Mouse (Mus musculus) C2C12 (cell line): ENCODE results near the gene Kcnj4. TPM values are rescaled to one million over a fixed set of nuclear protein-coding genes. Genes with fewer than 3 reads are reported as not detected.

Experiments used
- H3K27me3 ChIP-seq: one replicate; pipeline ENCODE4 v1.6.1; 2011; ENCODE audit not compliant: control insufficient read depth, insufficient read depth, insufficient read length
- H3K36me3 ChIP-seq: one replicate; pipeline ENCODE4 v1.6.1; 2011; ENCODE audit not compliant: control insufficient read depth, insufficient read depth
- H3K4me3 ChIP-seq: one replicate; pipeline ENCODE4 v1.5.1; 2011; ENCODE audit warnings: mild to moderate bottlenecking, control low read depth; ENCODE audit not compliant: poor library complexity, insufficient read depth, severe bottlenecking
- H3K79me2 ChIP-seq: one replicate; pipeline ENCODE4 v1.6.1; 2011; ENCODE audit not compliant: control insufficient read depth, insufficient read depth
- H3K79me3 ChIP-seq: one replicate; pipeline ENCODE4 v1.6.1; 2011; ENCODE audit warnings: low read depth, control low read depth
- H3ac ChIP-seq: one replicate; pipeline ENCODE3; 2011; ENCODE audit warnings: low read depth; ENCODE audit not compliant: control insufficient read depth, insufficient read length
- CEBPB ChIP-seq: IDR thresholded peaks from one replicate; pipeline ENCODE4 v1.6.1; 2011; ENCODE audit warnings: low read depth, mild to moderate bottlenecking, control low read depth, moderate library complexity
- CTCF ChIP-seq: IDR thresholded peaks from one replicate; pipeline ENCODE4 v1.5.1; 2011; ENCODE audit not compliant: control insufficient read depth, insufficient read depth, insufficient read length
- FOSL1 ChIP-seq: IDR thresholded peaks from one replicate; pipeline ENCODE4 v1.8.0; 2011; ENCODE audit warnings: mild to moderate bottlenecking, low read length; ENCODE audit not compliant: poor library complexity, insufficient read depth, severe bottlenecking
- MAX ChIP-seq: IDR thresholded peaks from one replicate; pipeline ENCODE4 v1.6.1; 2011; ENCODE audit warnings: mild to moderate bottlenecking, control low read depth
- MYOD1 ChIP-seq: IDR thresholded peaks from one replicate; pipeline ENCODE4 v1.6.1; 2011; ENCODE audit warnings: low read depth; ENCODE audit not compliant: control insufficient read depth, insufficient read length
- MYOG ChIP-seq: IDR thresholded peaks from one replicate; pipeline ENCODE4 v1.6.1; 2011; ENCODE audit not compliant: control insufficient read depth, insufficient read length; ENCODE audit errors: extremely low read depth
- USF1 ChIP-seq: IDR thresholded peaks from one replicate; pipeline ENCODE4 v1.6.1; 2011; ENCODE audit warnings: low read depth, mild to moderate bottlenecking, control low read depth, moderate library complexity
- polyA plus RNA-seq: library from polyadenylated mRNA; unstranded; fragments of >200 nt; fragmentation: generic; extraction: Trizol; gene quantifications from one replicate; pipeline ENCODE4 v1.2.1, GENCODE M21; 2012; ENCODE audit warnings: missing spikeins

The Kcnj4 gene
- polyA plus RNA-seq, 1 experiment, result 0.14 TPM

DNA sequence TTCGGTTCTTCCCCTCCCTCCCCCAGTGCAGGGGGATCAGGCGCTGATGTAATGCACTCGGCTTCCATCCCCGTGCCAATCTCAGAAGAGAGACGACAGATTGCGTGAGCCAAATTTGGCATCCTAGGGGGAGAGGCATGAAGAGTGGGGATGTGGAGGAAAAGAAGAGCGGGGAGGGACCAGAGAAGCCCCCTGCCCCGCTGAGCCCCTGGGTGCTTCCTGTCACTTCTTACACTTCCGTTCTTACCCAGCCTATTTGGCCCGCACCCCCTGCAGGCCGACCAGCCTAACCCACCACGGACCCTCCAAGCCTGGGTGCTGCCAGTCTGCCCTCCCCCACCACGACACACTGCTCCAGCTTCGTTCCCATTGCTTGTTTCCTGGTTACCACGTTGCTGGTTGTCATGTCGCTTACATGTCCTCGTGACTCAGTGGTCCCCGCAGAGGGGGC lies 2.1 kb downstream of the Kcnj4 start:
- no peaks in the 10 kb centered on the region for H3K79me2 ChIP-seq
- no peak for TF ChIP-seq USF1
- TF ChIP-seq CTCF, result no peak
- no peak for TF ChIP-seq MYOD1
- peaks cover 99% of the 10 kb centered on the region for H3K27me3 ChIP-seq
- no peak overlapping the region for H3ac ChIP-seq
- H3K79me3 ChIP-seq, result no peaks in the 10 kb centered on the region
- no peaks in the 10 kb centered on the region for H3K36me3 ChIP-seq
- H3K4me3 ChIP-seq, result no peak overlapping the region

DNA sequence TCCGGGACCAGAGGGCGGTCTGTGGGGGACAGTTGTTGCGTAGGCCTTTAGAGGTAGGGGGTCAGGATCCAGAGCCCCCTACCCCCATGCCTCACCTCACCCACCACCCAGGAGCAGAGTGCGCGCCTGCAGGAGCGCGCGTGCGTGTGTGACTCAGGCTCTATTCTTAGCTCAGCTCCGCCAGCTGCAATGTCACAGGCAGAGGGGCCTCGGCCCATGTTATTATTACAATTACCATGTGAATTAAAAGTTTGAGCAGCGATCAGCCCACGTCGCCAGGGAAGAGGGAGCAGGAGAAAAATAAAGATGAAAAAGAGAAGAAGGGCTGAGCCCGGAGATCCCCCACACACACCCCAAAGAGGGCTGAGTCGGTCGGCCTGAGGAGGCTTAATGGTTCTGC lies 4.9 kb downstream of the Kcnj4 start:
- Histone ChIP-seq H3K79me2 (no peaks in the 10 kb centered on the region), H3K27me3 (peaks cover 98% of the 10 kb centered on the region), H3K79me3 (no peaks in the 10 kb centered on the region), H3K36me3 (no peaks in the 10 kb centered on the region), H3ac (no peak overlapping the region), H3K4me3 (no peak overlapping the region)
- no peak for TF ChIP-seq CTCF
- TF ChIP-seq USF1, result no peak
- TF ChIP-seq CEBPB, result no peak
- TF ChIP-seq FOSL1, result no peak
- no peak for TF ChIP-seq MYOD1
- TF ChIP-seq MYOG, result no peak
- no peak for TF ChIP-seq MAX

DNA sequence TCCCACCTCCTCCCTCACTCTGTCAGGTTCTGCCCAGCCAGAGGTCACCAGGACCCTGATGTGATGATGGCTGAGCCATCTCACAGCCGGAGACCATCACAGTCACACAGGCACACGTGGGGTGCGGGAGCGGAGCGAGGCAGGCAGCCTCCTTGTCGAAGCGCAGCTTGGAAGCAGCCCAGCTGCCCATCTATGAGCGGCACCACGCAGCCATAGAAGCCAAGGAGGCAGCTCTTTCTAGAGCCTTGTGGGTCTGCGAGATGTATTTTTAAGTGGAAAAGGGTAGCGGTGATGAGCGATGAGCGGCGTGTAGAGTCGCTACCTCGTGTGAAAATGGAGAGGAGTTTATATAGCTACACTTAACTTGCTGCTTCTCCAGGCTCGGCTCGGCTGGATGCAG lies 11.5 kb downstream of the Kcnj4 start:
- Histone ChIP-seq H3K4me3 (no peak overlapping the region), H3ac (no peak overlapping the region), H3K36me3 (no peaks in the 10 kb centered on the region), H3K79me3 (no peaks in the 10 kb centered on the region), H3K79me2 (no peaks in the 10 kb centered on the region), H3K27me3 (peaks cover 96% of the 10 kb centered on the region)
- TF ChIP-seq FOSL1, result no peak
- no peak for TF ChIP-seq CTCF
- TF ChIP-seq MAX, result no peak
- no peak for TF ChIP-seq MYOD1
- no peak for TF ChIP-seq USF1
- TF ChIP-seq CEBPB, result no peak
- no peak for TF ChIP-seq MYOG

DNA sequence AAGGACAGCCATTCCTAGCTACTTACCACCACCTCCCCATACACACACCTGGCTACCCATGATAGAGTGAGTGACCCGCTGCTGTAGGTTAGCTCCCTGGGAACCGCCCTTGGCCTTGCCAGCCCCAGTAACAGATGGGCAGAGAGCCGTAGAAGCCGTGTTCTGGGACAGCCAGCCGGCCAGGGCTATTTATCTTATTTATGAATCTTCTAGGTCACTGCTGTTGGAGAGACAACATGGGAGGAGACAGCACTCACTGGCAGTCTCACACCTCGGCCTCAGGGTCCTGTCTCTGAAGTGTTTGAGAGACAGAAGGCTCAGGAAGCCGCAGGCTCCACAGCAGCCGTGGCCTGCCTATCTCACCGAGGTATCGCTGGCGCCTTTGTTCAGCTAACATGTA lies 15.6 kb downstream of the Kcnj4 start:
- H3K79me3 ChIP-seq, result no peaks in the 10 kb centered on the region
- H3K4me3 ChIP-seq, result no peak overlapping the region
- H3ac ChIP-seq, result no peak overlapping the region
- no peak for TF ChIP-seq CTCF
- TF ChIP-seq CEBPB, result no peak
- TF ChIP-seq MAX, result no peak
- TF ChIP-seq USF1, result no peak
- no peak for TF ChIP-seq MYOG
- no peak for TF ChIP-seq FOSL1
- no peak for TF ChIP-seq MYOD1
- no peaks in the 10 kb centered on the region for H3K79me2 ChIP-seq
- peaks cover 87% of the 10 kb centered on the region for H3K27me3 ChIP-seq
- no peaks in the 10 kb centered on the region for H3K36me3 ChIP-seq

DNA sequence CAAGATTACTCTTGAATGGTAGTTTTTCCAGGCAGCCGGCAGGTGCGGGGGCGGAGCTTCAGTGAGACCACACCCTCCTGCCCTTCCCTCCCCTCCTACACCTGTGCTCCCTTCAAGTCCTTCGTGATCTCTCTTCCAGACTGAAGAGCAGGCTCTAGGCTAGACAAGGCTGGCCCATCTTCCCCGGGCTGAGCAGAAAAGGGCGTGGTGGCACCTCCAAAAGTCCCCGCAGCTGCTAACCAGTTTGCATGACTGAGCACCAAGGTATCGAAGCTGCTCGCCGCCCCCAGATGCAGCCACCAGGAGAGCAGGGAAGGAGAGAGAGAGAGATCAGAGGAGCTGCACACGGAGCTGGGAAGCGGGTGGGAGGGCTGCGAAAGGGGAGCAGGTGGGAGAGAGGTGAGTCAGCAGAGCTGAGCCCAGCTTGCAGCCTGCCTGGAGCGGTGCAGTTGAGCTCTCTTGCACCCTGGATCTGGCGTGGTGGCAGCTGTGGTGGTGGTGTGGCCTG lies 23.8 kb downstream of the Kcnj4 start:
- Histone ChIP-seq H3ac (no peak overlapping the region), H3K4me3 (no peak overlapping the region), H3K27me3 (peaks cover 79% of the 10 kb centered on the region), H3K79me3 (no peaks in the 10 kb centered on the region), H3K36me3 (no peaks in the 10 kb centered on the region), H3K79me2 (no peaks in the 10 kb centered on the region)
- TF ChIP-seq CTCF (no peak), FOSL1 (no peak), MYOD1 (no peak), USF1 (no peak)

DNA sequence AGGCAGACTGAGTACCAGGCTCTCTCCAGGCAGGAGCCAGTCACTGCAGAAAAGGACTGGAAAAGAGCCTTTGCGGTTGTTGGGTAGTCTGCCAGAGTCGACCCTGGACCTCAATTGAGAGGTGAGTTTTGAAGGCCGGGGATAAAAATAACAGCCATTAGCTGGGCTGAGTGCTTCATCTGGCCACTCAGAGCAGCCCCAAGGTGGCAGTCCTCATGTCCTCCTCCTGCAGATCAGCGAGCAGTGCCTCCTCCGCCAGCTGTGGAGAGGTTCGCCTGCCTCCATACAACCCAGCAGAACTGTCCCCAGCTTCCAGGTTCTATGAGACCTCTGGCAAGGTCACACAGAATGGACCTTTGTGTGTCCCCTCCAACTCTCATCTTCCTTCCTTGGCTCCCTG lies 27.8 kb downstream of the Kcnj4 start:
- TF ChIP-seq CTCF (no peak), MYOG (no peak), CEBPB (no peak), FOSL1 (no peak), MYOD1 (no peak), MAX (no peak), USF1 (no peak)
- Histone ChIP-seq H3ac (no peak overlapping the region), H3K79me2 (no peaks in the 10 kb centered on the region), H3K36me3 (no peaks in the 10 kb centered on the region), H3K79me3 (no peaks in the 10 kb centered on the region), H3K4me3 (no peak overlapping the region), H3K27me3 (peaks cover 54% of the 10 kb centered on the region)
